Mouse (Mus musculus) embryonic facial prominence, embryonic 13.5 days (tissue): ENCODE data around the gene Nfam1. TPM values are rescaled to one million over a fixed set of nuclear protein-coding genes. Genes with fewer than 3 reads are reported as not detected.
A peak's percentile ranks its signal among the peaks of the same experiment; 100 is the strongest.

Source experiments
- ATAC-seq: fragments of 200-750 bp; cut with Nextera tagmentation; 2 replicates; pipeline ENCODE4 v1.8.0; 2017; ENCODE audit warnings: low read depth; ENCODE audit not compliant: insufficient number of reproducible peaks, insufficient read depth, low FRiP score, low TSS enrichment
- H3K27ac ChIP-seq: fragments of 300-500 bp; sonication (generic); 2 replicates; pipeline ENCODE4 v1.5.1; 2015; ENCODE audit warnings: moderate library complexity, mild to moderate bottlenecking, inconsistent platforms
- H3K27me3 ChIP-seq: fragments of 300-500 bp; sonication (generic); 2 replicates; pipeline ENCODE4 v1.6.1; 2015; ENCODE audit warnings: mild to moderate bottlenecking, inconsistent platforms
- H3K36me3 ChIP-seq: fragments of 300-500 bp; sonication (generic); 2 replicates; pipeline ENCODE4 v1.6.1; 2015; ENCODE audit warnings: mild to moderate bottlenecking, inconsistent platforms
- H3K4me1 ChIP-seq: fragments of 300-500 bp; sonication (generic); 2 replicates; pipeline ENCODE4 v1.6.1; 2015; ENCODE audit warnings: inconsistent platforms
- H3K4me2 ChIP-seq: fragments of 300-500 bp; sonication (generic); 2 replicates; pipeline ENCODE4 v1.6.1; 2015; ENCODE audit warnings: moderate library complexity, mild to moderate bottlenecking, inconsistent platforms
- H3K4me3 ChIP-seq: fragments of 300-500 bp; sonication (generic); 2 replicates; pipeline ENCODE4 v1.5.1; 2015; ENCODE audit warnings: mild to moderate bottlenecking, inconsistent platforms
- H3K9ac ChIP-seq: fragments of 300-500 bp; sonication (generic); 2 replicates; pipeline ENCODE4 v1.6.1; 2015; ENCODE audit warnings: mild to moderate bottlenecking, inconsistent platforms
- H3K9me3 ChIP-seq: fragments of 300-500 bp; sonication (generic); 2 replicates; pipeline ENCODE4 v1.6.1; 2016; ENCODE audit warnings: inconsistent platforms
- WGBS: fragments of 180-500 bp; shearing (Covaris S2); methylation state at CpG from one replicate; pipeline ENCODE4 v1.1.7; 2015; ENCODE audit warnings: mixed read lengths; 5-methylcytosine and 5-hydroxymethylcytosine counted together
- polyA plus RNA-seq: library from polyadenylated mRNA; unstranded; fragments of >200 nt; fragmentation: Nextera tagmentation; extraction: Ambion mirVana; gene quantifications from 2 replicates; pipeline ENCODE4 v1.2.1, GENCODE M21; 2015

Gene Nfam1
- polyA plus RNA-seq, 1 experiment from 2014 or later: 3.7 TPM

DNA sequence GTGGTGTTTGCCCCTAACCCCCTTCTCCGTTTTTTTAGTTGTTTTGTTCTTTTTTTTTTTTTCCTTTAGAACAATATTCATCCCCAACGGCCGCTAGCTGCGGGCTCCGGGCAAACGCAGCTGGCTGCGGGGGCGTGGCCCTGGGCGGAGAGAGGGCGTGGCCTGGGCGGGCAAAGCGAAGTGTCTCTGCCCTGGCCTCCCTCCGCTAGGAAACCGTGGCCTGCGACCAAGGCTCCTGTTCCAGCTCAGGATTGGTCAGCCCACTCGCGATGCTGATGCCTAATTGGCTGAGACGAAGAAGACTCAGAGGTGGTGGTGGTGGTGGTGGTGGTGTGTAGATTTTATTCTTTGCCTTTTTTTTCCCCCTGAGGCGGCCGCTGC is 45.4 kb downstream of the Nfam1 start, which contains the start of gene Tcf20:
Gene Tcf20, minus strand, starts transcription at position 141 of the 381 bp plus-strand sequence.
- Histone ChIP-seq H3K4me1 (peaks cover 74% of the 10 kb centered on the region), H3K9me3 (no peaks in the 10 kb centered on the region), H3K9ac (peak within 1 kb of the TSS; percentile 70), H3K4me3 (peak within 1 kb of the TSS; percentile 52), H3K27me3 (peaks cover 18% of the 10 kb centered on the region; the same call in 1 of the 2 replicates), H3K36me3 (no peaks in the 10 kb centered on the region), H3K27ac (no peak within 1 kb of the TSS), H3K4me2 (peak within 1 kb of the TSS; percentile 96)
- WGBS: under 1% methylated on average over 20 of the region's 20 CpGs
- peak; percentile 85 for ATAC-seq

DNA sequence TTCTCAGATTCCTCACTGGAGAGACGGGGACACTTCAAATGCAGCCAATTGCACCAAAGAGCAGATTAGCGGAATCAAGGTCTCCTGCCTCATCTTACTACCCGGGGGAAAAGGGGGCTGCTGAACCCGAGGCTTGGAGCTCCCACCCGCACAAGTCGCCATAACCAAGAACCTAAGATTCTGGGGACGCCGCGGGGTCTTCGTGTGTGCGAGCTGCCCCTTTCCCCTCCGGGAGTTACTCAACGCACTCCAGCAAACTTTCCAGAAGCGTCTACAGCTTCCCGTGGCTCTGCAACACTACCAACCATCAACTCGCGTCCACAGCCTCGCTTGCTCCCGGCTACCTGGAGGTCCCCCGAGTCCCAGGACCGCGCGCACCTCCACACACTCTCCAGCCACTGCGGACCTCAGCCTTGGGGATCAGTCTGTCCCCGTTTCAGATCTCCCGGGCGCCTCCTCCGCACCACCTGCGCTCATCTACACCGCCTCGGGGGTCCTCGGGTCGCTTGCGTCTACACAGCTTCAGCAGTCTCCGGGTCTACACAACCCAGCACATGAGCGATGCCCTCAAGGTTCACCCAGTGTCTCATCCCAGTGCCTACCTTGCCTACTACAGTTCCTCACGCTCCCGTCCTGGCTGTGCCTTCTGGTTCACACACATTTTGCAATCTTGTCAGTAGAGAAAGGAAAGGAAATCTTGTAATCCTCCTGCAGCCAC is 45.9 kb downstream of the Nfam1 start:
- H3K36me3 ChIP-seq: no peaks in the 10 kb centered on the region
- peak overlapping the region; percentile 96 for H3K4me2 ChIP-seq
- peaks cover 74% of the 10 kb centered on the region for H3K4me1 ChIP-seq
- ATAC-seq: no peak
- peak overlapping the region; percentile 70 for H3K9ac ChIP-seq
- H3K4me3 ChIP-seq: peak overlapping the region; percentile 52
- WGBS: 1% methylated on average over 38 of the region's 38 CpGs
- no peak overlapping the region for H3K27ac ChIP-seq
- peaks cover 18% of the 10 kb centered on the region; the same call in 1 of the 2 replicates for H3K27me3 ChIP-seq
- no peaks in the 10 kb centered on the region for H3K9me3 ChIP-seq

DNA sequence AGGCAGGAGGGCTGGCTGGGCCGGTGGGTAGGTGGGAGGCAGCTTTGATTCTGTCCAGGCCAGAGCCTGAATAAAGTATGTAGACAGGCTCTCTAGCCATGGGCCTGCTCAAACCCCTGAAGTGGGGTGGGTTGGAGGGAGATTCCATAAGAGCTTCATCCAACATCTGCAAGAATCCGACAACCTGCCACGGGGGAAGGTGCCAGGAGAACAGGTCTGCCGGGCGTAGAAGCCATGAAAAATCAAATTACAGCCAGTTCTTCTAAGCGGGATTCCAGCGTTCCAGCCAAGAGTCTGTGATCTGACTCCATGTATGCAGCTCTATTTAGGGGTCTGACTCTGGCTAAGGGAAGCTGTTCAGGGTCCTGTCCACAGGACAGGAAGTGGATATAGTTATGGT is 48.5 kb downstream of the Nfam1 start:
- 0 out of 2 replicates have a peak overlapping the region, but pooled peaks have one; percentile 37 for H3K9ac ChIP-seq
- ATAC-seq: no peak
- WGBS: 26% methylated on average over 7 of the region's 7 CpGs
- H3K36me3 ChIP-seq: no peaks in the 10 kb centered on the region
- no peaks in the 10 kb centered on the region for H3K9me3 ChIP-seq
- peak overlapping the region; percentile 88 for H3K27ac ChIP-seq
- peaks cover 84% of the 10 kb centered on the region for H3K4me1 ChIP-seq
- H3K4me2 ChIP-seq: peak overlapping the region; percentile 9; the same call in 1 of the 2 replicates
- H3K4me3 ChIP-seq: no peak overlapping the region
- H3K27me3 ChIP-seq: peaks cover 9% of the 10 kb centered on the region; the same call in 1 of the 2 replicates

DNA sequence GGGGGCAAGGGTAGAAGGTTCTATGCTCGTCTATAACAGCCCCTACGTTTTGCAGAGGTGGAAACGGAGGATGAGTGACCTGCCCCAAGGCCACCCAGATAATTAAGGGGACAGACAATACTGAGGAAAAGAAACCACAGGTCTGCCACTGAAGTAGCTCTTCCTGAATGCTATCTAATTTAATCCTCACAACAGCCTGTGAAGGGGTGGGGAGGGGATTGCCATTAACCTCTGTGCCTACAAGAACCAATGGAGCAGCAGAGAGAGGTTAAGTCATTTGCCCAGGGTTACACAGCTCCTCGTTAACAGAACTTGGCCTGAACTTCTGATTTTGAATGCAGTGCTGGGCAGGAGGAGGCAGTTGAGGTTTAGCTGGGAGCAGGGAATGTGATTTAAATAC is 49.0 kb downstream of the Nfam1 start:
- peaks cover 9% of the 10 kb centered on the region; the same call in 1 of the 2 replicates for H3K27me3 ChIP-seq
- no peaks in the 10 kb centered on the region for H3K36me3 ChIP-seq
- H3K4me1 ChIP-seq: peaks cover 80% of the 10 kb centered on the region
- ATAC-seq: no peak
- H3K9ac ChIP-seq: peak overlapping the region; percentile 55; the same call in 1 of the 2 replicates
- 18% methylated on average over 4 of the region's 4 CpGs for WGBS
- peak overlapping the region; percentile 88 for H3K27ac ChIP-seq
- H3K4me3 ChIP-seq: no peak overlapping the region
- H3K4me2 ChIP-seq: peak overlapping the region; percentile 47
- no peaks in the 10 kb centered on the region for H3K9me3 ChIP-seq

DNA sequence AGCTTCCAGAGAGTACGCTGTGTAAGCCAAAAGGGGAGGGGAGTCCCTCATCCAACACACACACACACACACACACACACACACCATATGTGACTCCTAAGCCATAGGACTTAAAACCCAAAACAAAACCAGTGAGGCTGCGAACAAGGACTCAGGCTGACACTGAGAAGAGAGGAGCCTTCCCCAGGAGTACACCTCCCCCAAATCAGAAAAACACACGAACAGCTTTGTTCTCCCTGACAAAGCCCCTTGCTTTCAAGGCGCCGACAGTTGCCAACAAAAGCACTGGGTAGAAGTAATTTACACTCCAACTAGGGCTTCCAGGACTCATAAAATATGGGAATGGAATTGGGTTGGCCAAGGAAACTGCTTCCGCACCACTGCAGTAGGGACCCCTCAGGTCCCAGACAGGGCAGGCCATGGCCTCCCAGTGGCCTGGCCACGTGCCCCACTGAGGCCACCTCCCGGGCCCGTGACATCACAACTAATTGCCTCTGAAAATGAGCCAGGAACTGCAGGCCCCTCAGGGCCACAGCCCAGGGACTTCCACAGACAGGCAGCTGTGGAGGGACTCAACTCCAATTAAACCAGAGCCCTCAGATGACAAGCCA is 49.6 kb downstream of the Nfam1 start:
- Histone ChIP-seq H3K4me3 (peak overlapping the region; percentile 9; the same call in 1 of the 2 replicates), H3K27ac (peak overlapping the region; percentile 88), H3K4me1 (peaks cover 75% of the 10 kb centered on the region), H3K36me3 (no peaks in the 10 kb centered on the region), H3K27me3 (peaks cover 9% of the 10 kb centered on the region; the same call in 1 of the 2 replicates), H3K9ac (peak overlapping the region; percentile 55), H3K9me3 (no peaks in the 10 kb centered on the region), H3K4me2 (peak overlapping the region; percentile 47)
- peak; percentile 11; the same call in 1 of the 2 replicates for ATAC-seq
- WGBS: 6% methylated on average over 9 of the region's 9 CpGs

DNA sequence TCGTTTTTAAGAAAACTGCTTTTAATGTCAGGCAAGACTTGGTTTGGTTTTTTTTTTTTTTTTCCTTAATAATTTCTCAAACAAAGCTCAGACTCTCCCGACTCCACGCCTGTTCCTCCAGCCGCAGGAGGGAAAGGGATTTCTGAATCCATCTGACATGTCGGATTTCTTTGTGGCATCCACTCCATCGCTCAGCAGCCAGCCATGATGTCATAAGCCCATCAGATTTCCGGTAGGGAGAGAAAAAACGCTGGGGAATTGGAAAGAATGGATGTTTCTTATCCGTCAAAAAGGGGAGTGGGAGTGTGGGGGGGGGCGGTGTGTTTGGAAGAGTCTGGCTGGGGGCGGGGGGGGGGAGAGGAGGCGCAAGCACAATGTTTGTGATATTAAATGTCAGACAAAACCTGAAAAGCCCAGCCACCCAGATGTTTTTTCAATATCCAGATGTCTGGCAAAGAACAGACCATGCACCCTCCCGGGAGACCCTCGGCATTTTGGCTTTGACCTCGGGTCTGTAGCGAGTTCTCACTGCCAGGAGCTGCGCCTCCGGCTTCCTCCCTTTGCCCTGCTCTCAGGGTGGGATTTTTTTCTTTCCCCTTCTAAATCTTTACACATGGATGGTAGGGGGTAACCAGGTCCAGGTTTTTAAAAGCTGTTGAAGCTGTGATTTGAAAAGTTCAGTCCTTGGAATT is 50.2 kb downstream of the Nfam1 start:
- Histone ChIP-seq H3K36me3 (no peaks in the 10 kb centered on the region), H3K27me3 (peaks cover 9% of the 10 kb centered on the region; the same call in 1 of the 2 replicates), H3K4me3 (peak overlapping the region; percentile 9; the same call in 1 of the 2 replicates), H3K9me3 (no peaks in the 10 kb centered on the region), H3K9ac (peak overlapping the region; percentile 32; the same call in 1 of the 2 replicates), H3K4me2 (peak overlapping the region; percentile 47), H3K4me1 (peaks cover 68% of the 10 kb centered on the region), H3K27ac (peak overlapping the region; percentile 88)
- ATAC-seq: 0 out of 2 replicates have a peak, but pooled peaks have one; percentile 1
- WGBS: 3% methylated on average over 18 of the region's 18 CpGs

DNA sequence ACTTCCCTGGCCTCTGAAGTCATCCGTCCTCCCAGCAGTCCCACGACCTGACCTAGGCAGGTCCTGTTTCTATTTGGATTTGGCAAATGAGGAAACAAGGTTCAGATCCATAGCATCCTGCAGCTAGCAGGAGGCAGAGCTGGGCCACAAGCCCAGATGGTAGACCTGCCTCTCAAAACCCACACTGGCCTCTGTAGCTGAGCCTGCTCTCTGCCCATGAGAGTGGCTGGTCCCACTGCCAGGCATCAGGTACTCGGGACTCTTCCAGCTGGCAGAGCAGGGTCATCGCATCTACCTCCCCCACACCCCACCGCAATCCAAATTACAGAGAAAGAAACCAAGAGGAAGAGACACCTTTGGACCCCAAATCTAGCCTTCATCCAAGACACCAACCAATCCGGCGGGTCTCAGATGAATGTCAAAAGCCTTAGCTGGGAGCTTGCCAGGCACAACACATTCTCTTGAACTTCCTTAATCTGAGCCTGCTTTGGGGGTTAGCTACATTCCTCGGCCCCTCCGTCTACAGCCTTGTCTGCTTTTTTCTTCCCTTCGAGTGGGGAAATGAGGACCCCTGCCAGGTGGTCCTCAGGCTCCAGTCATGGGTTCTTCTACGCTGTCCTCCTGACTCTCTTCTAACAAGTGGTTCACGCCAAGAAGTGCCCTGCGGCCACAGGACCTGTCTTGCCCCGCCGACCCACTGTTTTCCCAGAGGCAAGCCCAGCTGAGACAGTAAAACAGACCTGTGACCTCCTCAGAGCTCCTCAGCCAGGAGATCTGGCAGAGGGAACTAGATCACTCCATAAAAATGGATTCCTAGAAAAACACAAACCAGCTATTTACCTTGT is 51.2 kb downstream of the Nfam1 start:
- Histone ChIP-seq H3K4me1 (peaks cover 63% of the 10 kb centered on the region), H3K9me3 (no peaks in the 10 kb centered on the region), H3K36me3 (no peaks in the 10 kb centered on the region), H3K4me3 (no peak overlapping the region), H3K27ac (peak overlapping the region; percentile 88), H3K9ac (peak overlapping the region; percentile 44; the same call in 1 of the 2 replicates), H3K27me3 (peaks cover 9% of the 10 kb centered on the region; the same call in 1 of the 2 replicates), H3K4me2 (peak overlapping the region; percentile 47)
- ATAC-seq: no peak
- WGBS: 21% methylated on average over 15 of the region's 15 CpGs

DNA sequence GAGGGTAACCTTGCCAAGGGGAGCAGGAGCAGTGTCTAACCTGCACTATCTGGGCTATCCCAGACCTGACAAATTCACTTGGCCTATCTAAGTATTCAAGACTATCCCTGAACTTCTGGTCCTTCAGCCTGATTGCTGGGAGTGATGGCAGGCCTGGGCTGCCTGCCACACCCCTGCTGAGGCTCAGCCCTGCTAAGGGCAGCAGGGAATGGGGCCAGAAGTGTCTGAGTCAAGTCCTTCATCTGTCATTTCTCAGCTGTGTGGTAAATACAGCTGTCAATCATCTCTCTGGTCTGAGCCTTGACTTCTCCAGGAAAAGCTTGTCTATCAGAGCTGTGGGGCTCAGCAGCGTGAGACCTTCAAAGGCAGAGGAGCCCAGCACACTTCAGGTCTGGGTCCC is 53.6 kb downstream of the Nfam1 start:
- H3K27ac ChIP-seq: no peak overlapping the region
- H3K4me1 ChIP-seq: peaks cover 47% of the 10 kb centered on the region
- no peaks in the 10 kb centered on the region for H3K9me3 ChIP-seq
- H3K4me3 ChIP-seq: no peak overlapping the region
- H3K36me3 ChIP-seq: no peaks in the 10 kb centered on the region
- no peak for ATAC-seq
- no peak overlapping the region for H3K4me2 ChIP-seq
- WGBS: 92% methylated on average over 1 of the region's 1 CpGs
- H3K9ac ChIP-seq: no peak overlapping the region
- H3K27me3 ChIP-seq: no peaks in the 10 kb centered on the region

DNA sequence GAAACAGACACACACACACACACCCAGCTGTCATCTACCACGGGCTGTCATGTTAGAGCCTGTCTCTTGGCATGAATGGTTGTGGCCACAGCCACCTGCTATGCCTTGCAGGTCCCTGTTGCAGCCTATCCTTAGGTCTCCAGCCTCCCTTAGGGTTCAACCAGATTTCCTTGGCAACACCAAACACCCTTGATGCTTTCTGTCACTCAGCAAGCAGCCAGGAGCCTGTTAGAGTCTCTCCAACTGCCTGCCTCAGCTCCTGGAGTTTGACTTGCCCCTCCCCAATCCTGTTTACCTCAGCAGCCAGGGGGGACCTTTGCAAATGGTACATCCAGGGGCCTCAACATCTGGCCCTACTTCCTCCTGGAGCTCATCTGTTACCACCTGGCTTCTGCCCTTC is 58.6 kb downstream of the Nfam1 start:
- H3K27ac ChIP-seq: no peak overlapping the region
- no peak for ATAC-seq
- H3K36me3 ChIP-seq: no peaks in the 10 kb centered on the region
- peaks cover 21% of the 10 kb centered on the region for H3K4me1 ChIP-seq
- 60% methylated on average over 1 of the region's 1 CpGs for WGBS
- no peaks in the 10 kb centered on the region for H3K9me3 ChIP-seq
- no peaks in the 10 kb centered on the region for H3K27me3 ChIP-seq
- no peak overlapping the region for H3K4me3 ChIP-seq
- H3K4me2 ChIP-seq: no peak overlapping the region
- H3K9ac ChIP-seq: 0 out of 2 replicates have a peak overlapping the region, but pooled peaks have one; percentile 11

DNA sequence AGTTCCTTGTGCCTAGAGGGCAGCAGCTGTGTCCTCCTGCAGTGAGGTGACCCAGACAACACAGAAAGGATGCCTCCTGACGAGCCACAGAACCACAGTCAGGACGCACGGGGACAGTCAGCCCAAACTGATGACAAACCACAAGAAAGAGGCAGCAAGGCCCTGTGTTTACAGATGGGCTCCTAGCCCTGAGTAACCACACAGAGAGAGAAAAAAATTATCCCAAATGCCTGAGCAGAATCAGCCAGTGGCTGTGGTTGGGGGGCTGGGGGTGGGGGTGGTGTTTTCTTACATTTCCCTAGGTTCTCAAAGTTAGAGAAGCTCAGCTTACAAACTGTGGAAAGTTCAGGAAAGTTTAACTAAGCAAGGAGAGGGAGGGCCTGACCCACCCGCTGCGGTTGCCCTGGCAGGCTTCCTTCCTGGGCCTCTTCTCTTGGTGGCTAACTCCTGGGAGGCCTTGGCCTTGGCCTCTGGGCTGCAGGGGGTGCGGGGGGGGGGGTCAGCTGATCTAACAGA is 63.8 kb downstream of the Nfam1 start:
- WGBS: 6% methylated on average over 6 of the region's 6 CpGs
- Histone ChIP-seq H3K27me3 (no peaks in the 10 kb centered on the region), H3K4me2 (peak overlapping the region; percentile 58), H3K4me1 (peaks cover 47% of the 10 kb centered on the region), H3K9ac (peak overlapping the region; percentile 54; the same call in 1 of the 2 replicates), H3K4me3 (no peak overlapping the region), H3K27ac (peak overlapping the region; percentile 90), H3K36me3 (no peaks in the 10 kb centered on the region), H3K9me3 (no peaks in the 10 kb centered on the region)
- peak; percentile 48; the same call in 1 of the 2 replicates for ATAC-seq
